Mouse (Mus musculus) stomach, postnatal 0 days (tissue): ENCODE results near the gene Snorc.

Experiments used
- CTCF ChIP-seq: IDR thresholded peaks from 2 replicates; pipeline ENCODE4 v1.5.1; 2016; ENCODE audit warnings: antibody characterized with exemption, low read depth, mild to moderate bottlenecking, moderate library complexity
- EP300 ChIP-seq: optimal IDR thresholded peaks from 2 replicates; pipeline ENCODE3; 2016; ENCODE audit warnings: antibody characterized with exemption

GRCm38 (mm10) chr1:87471914-87472313 lies 1.8 kb downstream of the Snorc start:
- TF ChIP-seq CTCF = no peak
- no peak for TF ChIP-seq EP300
